In genomic region chr2:84459651-84460177, GRCm38 (mm10) we compare ENCODE assay signal across 9 mouse cellular contexts. TPM values are rescaled to one million over a fixed set of nuclear protein-coding genes. Genes with fewer than 3 reads are reported as not detected.
DNase-seq lines count a peak whose midpoint lies in the region; ATAC-seq and TF ChIP-seq lines count a peak whose summit lies in the region.
"Had no signal": no experiment of that assay in that cellular context is flagged by ENCODE, and none has a peak within 500 bp of the region (broad histone marks: within the 10 kb centered on the region; RNA-seq: fewer than 3 reads in every experiment).

No protein-coding gene starts in this region.

- H3K36me3 ChIP-seq in lung, embryonic 14.5 days (ENCODE audit: insufficient read depth), result peaks cover 4% of the 10 kb centered on the region; the same call in 1 of the 2 replicates
- H3K36me3 ChIP-seq: limb, embryonic 13.5 days had no signal

- no peak overlapping the region for H3K4me3 ChIP-seq in lung, embryonic 14.5 days (ENCODE audit: low read depth, low read length)
- H3K4me3 ChIP-seq: limb, embryonic 13.5 days had no signal

- WGBS in lung, embryonic 14.5 days, result 47% methylated on average over 11 of the region's 11 CpGs

- H3K27ac ChIP-seq in lung, embryonic 14.5 days (ENCODE audit: low read depth), result no peak overlapping the region
- H3K27ac ChIP-seq: limb, embryonic 13.5 days had no signal

- DNase-seq in ES-CJ7 (ENCODE audit: low read depth, low spot score) (peak; percentile 85), ZHBTc4 (ENCODE audit: low read depth, low spot score) (peak; percentile 91)
- DNase-seq in heart, postnatal 4 days, result peak; percentile 56
- peak; percentile 52 for DNase-seq in lung, embryonic 14.5 days
- no peak for DNase-seq in cerebellum, postnatal 14 days
- DNase-seq in T-cell, adult 2 months (ENCODE audit: low spot score), result no peak
- no peak for DNase-seq in thymus, postnatal 4 days
- DNase-seq: thymus, postnatal 36 days had no signal

- H3K27me3 ChIP-seq in lung, embryonic 14.5 days (ENCODE audit: insufficient read depth, low read length), result no peaks in the 10 kb centered on the region
- H3K27me3 ChIP-seq: limb, embryonic 13.5 days had no signal

- no peaks in the 10 kb centered on the region for H3K9me3 ChIP-seq in lung, embryonic 14.5 days (ENCODE audit: low read depth, low read length)
- H3K9me3 ChIP-seq: limb, embryonic 13.5 days had no signal

- H3K9ac ChIP-seq in lung, embryonic 14.5 days, result no peak overlapping the region
- H3K9ac ChIP-seq: limb, embryonic 13.5 days had no signal

- TF ChIP-seq CTCF in lung, embryonic 14.5 days (IDR thresholded peaks at IDR 0.05; ENCODE audit: low read depth), result no peak

- ATAC-seq in lung, embryonic 14.5 days (ENCODE audit: insufficient read depth), result no peak

- no peaks in the 10 kb centered on the region for H3K4me1 ChIP-seq in lung, embryonic 14.5 days (ENCODE audit: insufficient read depth)
- H3K4me1 ChIP-seq: limb, embryonic 13.5 days had no signal

- H3K4me2 ChIP-seq in lung, embryonic 14.5 days, result no peak overlapping the region
- H3K4me2 ChIP-seq: limb, embryonic 13.5 days had no signal

RNA-seq across cellular contexts. Expression of gene Tfpi, which starts 16.9 kb away (rescaled TPM):
- 10 to 100 TPM; 62.0 to 64.4 TPM for total RNA-seq in heart, postnatal 4 days (2021)
- polyA plus RNA-seq in lung, embryonic 14.5 days (2014; fragmentation: Nextera tagmentation; extraction: Ambion mirVana), result 63.1 and 66.3 TPM in 2 replicates

RNA-seq across cellular contexts. Expression of gene Calcrl, which starts 34.5 kb away (rescaled TPM):
- total RNA-seq in heart, postnatal 4 days (2021), result 10 to 100 TPM; 37.2 to 41.6 TPM
- polyA plus RNA-seq in lung, embryonic 14.5 days (2014; fragmentation: Nextera tagmentation; extraction: Ambion mirVana), result 42.3 and 47.3 TPM in 2 replicates

Comparison
In these comparisons a context has a peak if more than half of its experiments do, and no peak if none do; other contexts are left out.
1. DNase-seq: peak in ES-CJ7 (single experiment), ZHBTc4 (single experiment), heart, postnatal 4 days (single experiment) and lung, embryonic 14.5 days (single experiment); none in cerebellum, postnatal 14 days (0 of 2), T-cell, adult 2 months (single experiment) and thymus, postnatal 4 days (single experiment).